Mouse (Mus musculus) frontal cortex, postnatal 14 days (tissue): ENCODE measurements around the gene Fgf10.

Experiments used
- DNase-seq, 2 experiments: peaks; one replicate each; pipeline ENCODE4 v3.0.0; 2022; ENCODE audit warnings: low spot score in 2 of 2

Gene Fgf10

GRCm38 (mm10) chr13:118669491-118669890, at the start of gene Fgf10:
TSS of gene Fgf10 (plus strand) at chr13:118669791.
- no peak for DNase-seq

- no peak for DNase-seq
Measured at GRCm38 (mm10) chr13:118629661-118630428, 39.7 kb upstream of the Fgf10 start.

- DNase-seq = no peak
Measured at GRCm38 (mm10) chr13:118631500-118631899, 38.1 kb upstream of the Fgf10 start.

- DNase-seq = no peak
Measured at GRCm38 (mm10) chr13:118636047-118636446, 33.5 kb upstream of the Fgf10 start.

- no peak for DNase-seq
Measured at GRCm38 (mm10) chr13:118642585-118642984, 27.0 kb upstream of the Fgf10 start.

GRCm38 (mm10) chr13:118643138-118643537, 26.5 kb upstream of the Fgf10 start:
- DNase-seq = no peak

- no peak for DNase-seq
Measured at GRCm38 (mm10) chr13:118656991-118657390, 12.6 kb upstream of the Fgf10 start.

GRCm38 (mm10) chr13:118658031-118658430, 11.6 kb upstream of the Fgf10 start:
- DNase-seq = no peak

GRCm38 (mm10) chr13:118658608-118659326, 10.8 kb upstream of the Fgf10 start:
- DNase-seq = no peak

- no peak for DNase-seq
Measured at GRCm38 (mm10) chr13:118661664-118662063, 7.9 kb upstream of the Fgf10 start.

- DNase-seq = no peak
Measured at GRCm38 (mm10) chr13:118664901-118665300, 4.7 kb upstream of the Fgf10 start.

GRCm38 (mm10) chr13:118679228-118679627, 9.6 kb downstream of the Fgf10 start:
- no peak for DNase-seq

GRCm38 (mm10) chr13:118693049-118693448, 23.5 kb downstream of the Fgf10 start:
- no peak for DNase-seq

GRCm38 (mm10) chr13:118695103-118695502, 25.5 kb downstream of the Fgf10 start:
- no peak for DNase-seq

- no peak for DNase-seq
Measured at GRCm38 (mm10) chr13:118703727-118704126, 34.1 kb downstream of the Fgf10 start.

- no peak for DNase-seq
Measured at GRCm38 (mm10) chr13:118705716-118706115, 36.1 kb downstream of the Fgf10 start.

- no peak for DNase-seq
Measured at GRCm38 (mm10) chr13:118709912-118710311, 40.3 kb downstream of the Fgf10 start.

GRCm38 (mm10) chr13:118713626-118714150, 44.1 kb downstream of the Fgf10 start:
- no peak for DNase-seq

GRCm38 (mm10) chr13:118714284-118715065, 44.9 kb downstream of the Fgf10 start:
- DNase-seq = no peak

- no peak for DNase-seq
Measured at GRCm38 (mm10) chr13:118715066-118716018, 45.8 kb downstream of the Fgf10 start.

GRCm38 (mm10) chr13:118716265-118716664, 46.7 kb downstream of the Fgf10 start:
- no peak for DNase-seq
